Mouse (Mus musculus): ENCODE data around the gene Mfsd4b3.
"Not testable (repeated sequence)": the region's sequence is repeated elsewhere in the genome, so short reads cannot be mapped to it uniquely, and the experiment has no call there.

The Mfsd4b3 gene

DNA sequence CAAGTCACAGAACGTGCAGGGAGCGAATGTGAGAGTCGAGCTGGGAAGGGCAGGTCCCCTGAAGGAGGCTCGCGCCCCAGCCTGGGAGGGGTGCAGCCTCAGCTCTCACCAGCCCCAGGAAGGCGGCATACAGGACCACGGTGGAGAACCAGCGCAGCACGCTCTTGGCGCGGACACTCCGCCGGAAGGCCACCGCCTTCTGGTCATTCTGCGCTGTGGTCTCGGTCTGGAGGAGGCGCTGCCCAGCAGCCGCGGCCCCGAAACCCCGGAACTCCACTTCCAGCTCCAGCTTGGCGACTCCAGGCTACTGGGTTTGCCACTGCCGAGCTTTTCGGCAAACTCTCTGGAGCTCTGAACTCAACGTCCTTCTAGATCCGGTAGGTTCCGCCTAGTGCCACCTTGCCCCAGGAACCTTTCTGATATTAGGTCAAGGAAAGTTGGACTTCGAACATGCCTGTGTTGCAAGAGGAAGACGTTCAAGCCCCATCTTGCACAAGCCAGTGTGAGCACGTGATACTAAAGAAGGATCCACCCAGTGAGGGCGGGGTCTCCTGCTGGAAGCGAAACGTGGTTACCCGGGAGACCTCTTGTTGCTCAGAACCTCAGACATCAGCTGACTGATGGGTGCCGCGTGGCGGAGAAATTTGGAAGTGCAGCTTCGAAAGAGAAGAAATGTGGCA lies at the start of gene Mfsd4b3:
Mfsd4b3 (minus strand) TSS at position 393 of the 680 bp plus-strand sequence.
- peak; percentile 96 for DNase-seq (ENCODE audit: low spot score)

- no peak for DNase-seq (ENCODE audit: low spot score)
Observed at GRCm38 (mm10) chr10:40009591-40009990, 49.6 kb upstream of the Mfsd4b3 start.

- DNase-seq (ENCODE audit: low spot score) = not testable (repeated sequence)
Observed at GRCm38 (mm10) chr10:40008847-40009246, 48.9 kb upstream of the Mfsd4b3 start.

GRCm38 (mm10) chr10:40007953-40008352 lies 48.0 kb upstream of the Mfsd4b3 start:
- DNase-seq (ENCODE audit: low spot score) = no peak

GRCm38 (mm10) chr10:40006963-40007362 lies 47.0 kb upstream of the Mfsd4b3 start:
- no peak for DNase-seq (ENCODE audit: low spot score)

GRCm38 (mm10) chr10:40000746-40001145 lies 40.8 kb upstream of the Mfsd4b3 start:
- DNase-seq (ENCODE audit: low spot score) = no peak

- DNase-seq (ENCODE audit: low spot score) = no peak
Observed at GRCm38 (mm10) chr10:39991155-39991554, 31.2 kb upstream of the Mfsd4b3 start.

- DNase-seq (ENCODE audit: low spot score) = no peak
Observed at GRCm38 (mm10) chr10:39986466-39986865, 26.5 kb upstream of the Mfsd4b3 start, which contains the start of gene Mfsd4b5. Gene Mfsd4b5 (minus strand): TSS chr10:39986646.

GRCm38 (mm10) chr10:39982604-39983003 lies 22.7 kb upstream of the Mfsd4b3 start:
- DNase-seq (ENCODE audit: low spot score) = no peak

GRCm38 (mm10) chr10:39978231-39978630 lies 18.3 kb upstream of the Mfsd4b3 start:
- no peak for DNase-seq (ENCODE audit: low spot score)

DNA sequence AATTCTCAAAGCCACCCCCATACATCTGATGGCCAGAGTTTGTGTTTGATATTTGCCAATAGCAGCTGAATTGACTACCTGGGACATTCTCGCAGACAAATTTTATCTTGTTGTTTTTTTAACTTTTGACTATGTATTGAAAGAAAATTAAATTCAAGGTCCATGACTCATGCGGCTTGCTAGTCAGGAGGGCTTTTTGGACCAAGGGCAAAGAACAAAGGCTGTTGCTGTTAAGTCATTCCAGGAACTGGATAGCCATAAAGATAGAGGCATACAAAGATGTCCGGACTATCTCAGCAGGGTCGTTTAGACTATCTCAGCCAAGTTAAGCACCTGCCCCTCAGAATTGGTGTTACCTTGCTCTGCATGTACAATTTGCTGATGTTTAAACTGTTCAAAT lies 17.4 kb upstream of the Mfsd4b3 start:
- DNase-seq (ENCODE audit: low spot score) = no peak

- DNase-seq (ENCODE audit: low spot score) = no peak
Observed at GRCm38 (mm10) chr10:39975771-39976170, 15.8 kb upstream of the Mfsd4b3 start.

- DNase-seq (ENCODE audit: low spot score) = no peak
Observed at GRCm38 (mm10) chr10:39974982-39975381, 15.0 kb upstream of the Mfsd4b3 start.

DNA sequence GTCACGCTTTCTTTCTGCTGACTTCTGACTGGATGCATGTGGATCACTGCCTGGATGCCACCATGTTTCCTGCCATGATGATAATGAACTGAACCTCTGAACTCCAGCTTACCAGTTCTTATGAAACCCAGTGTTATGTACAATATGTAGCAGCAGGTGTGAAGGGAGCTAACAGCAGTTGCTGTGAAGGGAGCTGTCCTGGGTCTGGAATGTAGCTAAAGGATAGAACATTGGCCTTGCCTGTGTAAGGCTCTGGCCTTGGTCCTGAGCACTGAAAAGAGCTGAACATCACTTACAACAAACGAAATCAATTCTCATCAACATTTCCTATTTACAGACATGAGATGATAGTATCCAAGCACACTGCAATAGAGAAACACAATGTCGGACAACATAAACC lies 7.6 kb upstream of the Mfsd4b3 start:
- no peak for DNase-seq (ENCODE audit: low spot score)

- DNase-seq (ENCODE audit: low spot score) = no peak
Observed at GRCm38 (mm10) chr10:39961906-39962305, 2.0 kb upstream of the Mfsd4b3 start.

- DNase-seq (ENCODE audit: low spot score) = no peak
Observed at GRCm38 (mm10) chr10:39960441-39960822, 479 bp upstream of the Mfsd4b3 start.

DNA sequence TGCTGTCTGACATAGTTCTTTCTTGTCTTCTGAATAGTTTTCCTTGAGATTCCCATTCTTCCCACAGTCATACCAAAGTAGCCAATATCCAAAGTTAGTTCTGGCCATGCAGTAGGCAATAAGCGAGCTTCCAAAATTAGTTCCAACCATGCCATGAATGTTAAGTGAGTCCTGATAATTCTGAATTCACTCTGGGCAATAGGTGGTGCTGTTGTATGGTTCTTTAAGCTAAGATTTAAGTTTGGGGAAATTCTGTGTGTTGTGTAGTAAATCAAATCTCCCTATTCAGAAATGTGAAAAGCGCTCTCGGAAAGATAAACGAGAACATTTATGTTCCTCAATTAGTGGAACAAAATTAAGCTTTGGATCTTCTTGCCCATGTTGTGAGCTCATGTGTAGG lies 1.7 kb downstream of the Mfsd4b3 start:
- no peak for DNase-seq (ENCODE audit: low spot score)

GRCm38 (mm10) chr10:39956340-39956878 lies 3.5 kb downstream of the Mfsd4b3 start:
- DNase-seq (ENCODE audit: low spot score) = no peak

DNA sequence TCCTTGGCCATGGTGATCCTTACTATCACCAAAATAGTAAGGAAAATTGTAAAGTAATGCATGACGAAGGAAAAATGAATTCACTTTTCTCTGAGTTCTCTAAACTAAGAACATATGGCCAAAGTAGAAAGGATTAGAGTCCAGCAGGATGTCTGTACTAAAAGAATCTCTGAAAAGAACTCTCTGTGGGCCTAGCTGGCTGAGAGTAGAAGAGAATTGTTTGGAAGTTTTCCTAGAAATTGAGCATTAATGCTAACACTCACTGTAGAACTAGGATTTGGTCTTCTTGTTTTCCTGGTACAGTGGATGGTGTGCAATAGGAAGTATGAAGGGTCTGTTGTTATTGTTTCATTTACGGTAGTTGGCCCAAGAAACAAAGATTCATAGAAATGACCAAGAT lies 4.8 kb downstream of the Mfsd4b3 start:
- DNase-seq (ENCODE audit: low spot score) = no peak

GRCm38 (mm10) chr10:39949377-39949954 lies 10.5 kb downstream of the Mfsd4b3 start:
- DNase-seq (ENCODE audit: low spot score) = no peak

GRCm38 (mm10) chr10:39947195-39947594 lies 12.8 kb downstream of the Mfsd4b3 start:
- DNase-seq (ENCODE audit: low spot score) = not testable (repeated sequence)

DNA sequence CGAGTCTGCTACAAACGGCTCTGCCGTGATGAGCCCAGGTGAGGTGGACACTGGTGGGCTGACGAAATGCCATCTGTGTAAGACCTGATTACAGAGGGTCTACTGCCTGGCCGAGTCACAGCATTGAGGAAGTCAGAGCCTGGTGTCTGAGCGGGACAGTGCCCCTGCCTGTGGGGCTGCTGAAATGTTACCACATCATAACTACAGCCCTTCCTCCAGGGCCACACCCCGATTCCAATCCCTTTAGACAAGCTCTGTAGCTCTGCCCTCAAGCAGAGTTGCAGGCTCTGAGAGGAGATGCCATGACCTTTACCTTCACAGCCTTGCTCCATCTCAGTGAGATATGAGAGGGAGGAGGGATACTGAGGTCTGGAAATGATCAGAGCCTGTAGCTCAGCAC lies 23.4 kb downstream of the Mfsd4b3 start:
- DNase-seq (ENCODE audit: low spot score) = no peak

DNA sequence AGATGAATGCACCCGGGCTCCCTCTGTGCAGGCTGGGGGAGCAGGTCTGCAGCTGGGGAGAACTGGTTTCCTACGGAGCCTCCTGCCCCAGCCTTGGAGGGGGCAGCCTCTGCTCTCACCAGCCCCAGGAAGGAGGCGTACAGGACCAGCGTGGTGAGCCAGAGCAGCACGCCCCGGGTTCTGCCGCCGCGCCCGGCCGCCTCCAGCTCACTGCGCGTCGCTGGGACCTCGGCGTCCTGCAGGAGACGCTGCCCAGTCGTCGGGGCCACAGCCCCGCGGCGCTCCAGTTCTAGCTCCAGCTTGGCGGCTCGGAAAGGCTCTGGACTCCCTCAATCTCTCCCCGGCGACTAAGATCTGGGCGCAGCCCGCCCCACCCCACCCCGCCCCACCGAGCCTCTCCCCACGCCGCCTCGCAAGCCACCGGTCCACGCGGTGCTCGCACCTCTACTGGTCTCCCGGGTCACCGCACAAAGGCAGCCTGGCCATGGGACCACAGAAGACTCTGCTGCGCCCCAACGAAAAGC lies 33.3 kb downstream of the Mfsd4b3 start, which contains the start of gene Mfsd4b2:
Mfsd4b2 (minus strand) TSS at position 308 of the 524 bp plus-strand sequence.
- peak; percentile 28 for DNase-seq (ENCODE audit: low spot score)
